Comparison of ENCODE assay signal across 21 mouse cellular contexts in the genomic region with DNA sequence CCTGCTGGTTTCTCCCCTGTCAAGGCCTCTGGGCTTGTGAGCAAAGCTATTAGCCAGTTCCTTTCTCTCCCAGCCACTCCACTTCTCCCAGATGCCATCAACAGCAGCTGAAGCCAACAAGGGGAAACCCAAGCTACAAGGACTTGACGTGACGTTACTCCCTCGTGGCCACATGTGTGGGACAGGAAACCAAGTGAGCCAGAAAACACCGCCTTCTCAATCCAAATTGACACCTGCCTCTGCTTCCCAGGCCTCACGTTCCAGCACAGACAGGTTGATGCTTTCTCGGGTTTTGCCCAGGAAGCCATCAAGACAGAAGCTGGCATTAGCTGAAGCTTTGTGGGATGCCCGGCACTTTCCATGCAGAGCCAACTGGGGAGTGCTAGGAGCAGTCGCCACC.
DNase-seq lines count a peak whose midpoint lies in the region; ATAC-seq and TF ChIP-seq lines count a peak whose summit lies in the region.
"Had no signal": no experiment of that assay in that cellular context is flagged by ENCODE, and none has a peak within 500 bp of the region (broad histone marks: within the 10 kb centered on the region; RNA-seq: fewer than 3 reads in every experiment).

No protein-coding gene starts in this region.

- H3K36me3 ChIP-seq in midbrain, embryonic 10.5 days, result peaks cover 20% of the 10 kb centered on the region
- no peaks in the 10 kb centered on the region for H3K36me3 ChIP-seq in midbrain, embryonic 16.5 days (ENCODE audit: control insufficient read depth, insufficient read depth, low read length)
- H3K36me3 ChIP-seq in embryonic facial prominence, embryonic 13.5 days, result peaks cover under 1% of the 10 kb centered on the region; the same call in 1 of the 2 replicates
- H3K36me3 ChIP-seq in limb, embryonic 12.5 days, result peaks cover 12% of the 10 kb centered on the region
- H3K36me3 ChIP-seq: forebrain, embryonic 15.5 days had no signal

- no peak for ATAC-seq in midbrain, embryonic 16.5 days
- no peak for ATAC-seq in embryonic facial prominence, embryonic 13.5 days (ENCODE audit: insufficient number of reproducible peaks, insufficient read depth, low FRiP score, low TSS enrichment, low read depth)
- ATAC-seq in limb, embryonic 12.5 days (ENCODE audit: insufficient number of reproducible peaks, insufficient read depth, low FRiP score, low TSS enrichment, low read depth), result no peak
- ATAC-seq in frontal cortex, adult (ENCODE audit: low TSS enrichment), result no peak
- ATAC-seq: CD4-positive, CD25-positive, alpha-beta regulatory T cell, adult 4 months; forebrain, embryonic 13.5 days; forebrain, embryonic 15.5 days; forebrain, postnatal 0 days had no signal

- WGBS in midbrain, embryonic 10.5 days, result 91% methylated on average over 8 of the region's 8 CpGs
- 89% methylated on average over 8 of the region's 8 CpGs for WGBS in midbrain, embryonic 16.5 days
- 83% methylated on average over 8 of the region's 8 CpGs for WGBS in embryonic facial prominence, embryonic 13.5 days
- 80% methylated on average over 8 of the region's 8 CpGs for whole genome bisulfite sequencing in limb, embryonic 12.5 days

- no peaks in the 10 kb centered on the region for H3K27me3 ChIP-seq in midbrain, embryonic 10.5 days (ENCODE audit: low read depth, poor library complexity, severe bottlenecking)
- no peaks in the 10 kb centered on the region for H3K27me3 ChIP-seq in midbrain, embryonic 16.5 days (ENCODE audit: control insufficient read depth, insufficient read depth, low read depth, low read length)
- no peaks in the 10 kb centered on the region for H3K27me3 ChIP-seq in embryonic facial prominence, embryonic 13.5 days
- no peaks in the 10 kb centered on the region for H3K27me3 ChIP-seq in limb, embryonic 12.5 days
- H3K27me3 ChIP-seq: forebrain, embryonic 13.5 days; forebrain, embryonic 15.5 days had no signal

- no peak overlapping the region for H3K9ac ChIP-seq in midbrain, embryonic 16.5 days (ENCODE audit: low read depth, low read length)
- H3K9ac ChIP-seq in embryonic facial prominence, embryonic 13.5 days, result 0 out of 2 replicates have a peak overlapping the region, but pooled peaks have one; percentile 17
- no peak overlapping the region for H3K9ac ChIP-seq in limb, embryonic 12.5 days (replicated peaks)
- H3K9ac ChIP-seq: forebrain, embryonic 13.5 days; forebrain, embryonic 15.5 days; forebrain, postnatal 0 days had no signal

- no peak overlapping the region for H3K4me3 ChIP-seq in gastrocnemius, adult 2 months
- no peak overlapping the region for H3K4me3 ChIP-seq in midbrain, embryonic 10.5 days
- H3K4me3 ChIP-seq in midbrain, embryonic 16.5 days (ENCODE audit: low read depth, low read length), result no peak overlapping the region
- H3K4me3 ChIP-seq in embryonic facial prominence, embryonic 13.5 days, result no peak overlapping the region
- no peak overlapping the region for H3K4me3 ChIP-seq in limb, embryonic 12.5 days (replicated peaks)
- H3K4me3 ChIP-seq: forebrain, embryonic 13.5 days; forebrain, embryonic 15.5 days had no signal

- intact Hi-C loops in gastrocnemius, adult 2 months (cut with DNase I), result no loop called here
- intact Hi-C loops in gastrocnemius, postnatal 14 days (cut with DNase I; ENCODE audit: low total_unique reads), result no loop called here

- no peak for TF ChIP-seq CTCF in gastrocnemius, adult 2 months (IDR thresholded peaks at IDR 0.05)

- no peaks in the 10 kb centered on the region for H3K9me3 ChIP-seq in midbrain, embryonic 10.5 days (replicated peaks)
- H3K9me3 ChIP-seq in midbrain, embryonic 16.5 days (replicated peaks; ENCODE audit: control insufficient read depth, low read length, poor library complexity, severe bottlenecking), result no peaks in the 10 kb centered on the region
- no peaks in the 10 kb centered on the region for H3K9me3 ChIP-seq in embryonic facial prominence, embryonic 13.5 days
- H3K9me3 ChIP-seq in limb, embryonic 12.5 days, result no peaks in the 10 kb centered on the region
- H3K9me3 ChIP-seq: forebrain, embryonic 13.5 days; forebrain, embryonic 15.5 days had no signal

- H3K27ac ChIP-seq in gastrocnemius, adult 2 months, result peak overlapping the region; percentile 44
- H3K27ac ChIP-seq in midbrain, embryonic 10.5 days (replicated peaks), result peak overlapping the region; percentile 57; the same call in 1 of the 2 replicates
- no peak overlapping the region for H3K27ac ChIP-seq in midbrain, embryonic 16.5 days (ENCODE audit: low read length)
- no peak overlapping the region for H3K27ac ChIP-seq in embryonic facial prominence, embryonic 13.5 days
- peak overlapping the region; percentile 53; the same call in 1 of the 2 replicates for H3K27ac ChIP-seq in limb, embryonic 12.5 days
- H3K27ac ChIP-seq: forebrain, embryonic 13.5 days; forebrain, embryonic 15.5 days had no signal

- H3K4me2 ChIP-seq in midbrain, embryonic 16.5 days (ENCODE audit: low read length), result no peak overlapping the region
- no peak overlapping the region for H3K4me2 ChIP-seq in embryonic facial prominence, embryonic 13.5 days
- H3K4me2 ChIP-seq in limb, embryonic 12.5 days, result no peak overlapping the region
- H3K4me2 ChIP-seq: forebrain, embryonic 13.5 days; forebrain, embryonic 15.5 days had no signal

- no peak for DNase-seq in gastrocnemius, adult 2 months
- no peak for DNase-seq in gastrocnemius, postnatal 14 days
- no peak for DNase-seq in midbrain, embryonic 10.5 days (ENCODE audit: low spot score)
- DNase-seq in left cerebral cortex, adult 8-10 months (ENCODE audit: low spot score in 2 of 2), result no peak
- DNase-seq: adrenal gland, adult 8-10 months; adrenal gland, postnatal 14 days; adrenal gland, postnatal 36 days; B cell, adult 2 months; cerebellum, adult 11-12 months; cerebellum, adult 2 months; cerebellum, adult 9-10 months; cerebellum, postnatal 10 days; cerebellum, postnatal 25 days; forebrain, postnatal 0 days had no signal

- H3K4me1 ChIP-seq in midbrain, embryonic 10.5 days, result peaks cover 74% of the 10 kb centered on the region
- peaks cover 31% of the 10 kb centered on the region for H3K4me1 ChIP-seq in midbrain, embryonic 16.5 days (ENCODE audit: control insufficient read depth, insufficient read depth, low read length)
- H3K4me1 ChIP-seq in embryonic facial prominence, embryonic 13.5 days, result peaks cover 56% of the 10 kb centered on the region
- peaks cover 93% of the 10 kb centered on the region for H3K4me1 ChIP-seq in limb, embryonic 12.5 days (replicated peaks)

Comparison
In these comparisons a context has a peak if more than half of its experiments do, and no peak if none do; other contexts are left out.
1. H3K27ac ChIP-seq: peak in gastrocnemius, adult 2 months (single experiment), midbrain, embryonic 10.5 days (single experiment) and limb, embryonic 12.5 days (single experiment); none in midbrain, embryonic 16.5 days (single experiment) and embryonic facial prominence, embryonic 13.5 days (single experiment).